Mouse (Mus musculus) embryonic facial prominence, embryonic 13.5 days (tissue): Measurements from ENCODE around the gene Sf3a3. TPM values are rescaled to one million over a fixed set of nuclear protein-coding genes. Genes with fewer than 3 reads are reported as not detected.

Experiments used
- ATAC-seq: fragments of 200-750 bp; cut with Nextera tagmentation; 2 replicates; pipeline ENCODE4 v1.8.0; 2017; ENCODE audit warnings: low read depth; ENCODE audit not compliant: insufficient number of reproducible peaks, insufficient read depth, low FRiP score, low TSS enrichment
- H3K27ac ChIP-seq: fragments of 300-500 bp; sonication (generic); 2 replicates; pipeline ENCODE4 v1.5.1; 2015; ENCODE audit warnings: moderate library complexity, mild to moderate bottlenecking, inconsistent platforms
- H3K27me3 ChIP-seq: fragments of 300-500 bp; sonication (generic); 2 replicates; pipeline ENCODE4 v1.6.1; 2015; ENCODE audit warnings: mild to moderate bottlenecking, inconsistent platforms
- H3K36me3 ChIP-seq: fragments of 300-500 bp; sonication (generic); 2 replicates; pipeline ENCODE4 v1.6.1; 2015; ENCODE audit warnings: mild to moderate bottlenecking, inconsistent platforms
- H3K4me1 ChIP-seq: fragments of 300-500 bp; sonication (generic); 2 replicates; pipeline ENCODE4 v1.6.1; 2015; ENCODE audit warnings: inconsistent platforms
- H3K4me2 ChIP-seq: fragments of 300-500 bp; sonication (generic); 2 replicates; pipeline ENCODE4 v1.6.1; 2015; ENCODE audit warnings: moderate library complexity, mild to moderate bottlenecking, inconsistent platforms
- H3K4me3 ChIP-seq: fragments of 300-500 bp; sonication (generic); 2 replicates; pipeline ENCODE4 v1.5.1; 2015; ENCODE audit warnings: mild to moderate bottlenecking, inconsistent platforms
- H3K9ac ChIP-seq: fragments of 300-500 bp; sonication (generic); 2 replicates; pipeline ENCODE4 v1.6.1; 2015; ENCODE audit warnings: mild to moderate bottlenecking, inconsistent platforms
- H3K9me3 ChIP-seq: fragments of 300-500 bp; sonication (generic); 2 replicates; pipeline ENCODE4 v1.6.1; 2016; ENCODE audit warnings: inconsistent platforms
- WGBS: fragments of 180-500 bp; shearing (Covaris S2); methylation state at CpG from one replicate; pipeline ENCODE4 v1.1.7; 2015; ENCODE audit warnings: mixed read lengths; 5-methylcytosine and 5-hydroxymethylcytosine counted together
- polyA plus RNA-seq: library from polyadenylated mRNA; unstranded; fragments of >200 nt; fragmentation: Nextera tagmentation; extraction: Ambion mirVana; gene quantifications from 2 replicates; pipeline ENCODE4 v1.2.1, GENCODE M21; 2015

The Sf3a3 gene
- polyA plus RNA-seq, 1 experiment from 2014 or later: 186 TPM

- Histone ChIP-seq H3K9ac (peak within 1 kb of the TSS; percentile 80), H3K9me3 (no peaks in the 10 kb centered on the region), H3K4me3 (peak within 1 kb of the TSS; percentile 62), H3K4me1 (peaks cover 10% of the 10 kb centered on the region), H3K27ac (peak within 1 kb of the TSS; percentile 11; the same call in 1 of the 2 replicates), H3K27me3 (no peaks in the 10 kb centered on the region), H3K4me2 (peak within 1 kb of the TSS; percentile 71), H3K36me3 (0 out of 2 replicates have a peak, but pooled peaks cover 12% of the 10 kb centered on the region)
- peak; percentile 76 for ATAC-seq
- WGBS: 15% methylated on average over 25 of the region's 25 CpGs
Measured at GRCm38 (mm10) chr4:124741376-124742343, 27.1 kb downstream of the Sf3a3 start, which contains the start of gene Inpp5b. TSS of gene Inpp5b (plus strand) at chr4:124741850.

GRCm38 (mm10) chr4:124742839-124743238 is 28.3 kb downstream of the Sf3a3 start:
- H3K4me1 ChIP-seq: peaks cover 10% of the 10 kb centered on the region
- H3K36me3 ChIP-seq: peaks cover 18% of the 10 kb centered on the region; the same call in 1 of the 2 replicates
- peak overlapping the region; percentile 71; the same call in 1 of the 2 replicates for H3K4me2 ChIP-seq
- ATAC-seq: no peak
- no peaks in the 10 kb centered on the region for H3K9me3 ChIP-seq
- WGBS: 86% methylated on average over 11 of the region's 11 CpGs
- no peak overlapping the region for H3K4me3 ChIP-seq
- H3K27ac ChIP-seq: no peak overlapping the region
- H3K9ac ChIP-seq: no peak overlapping the region
- no peaks in the 10 kb centered on the region for H3K27me3 ChIP-seq

GRCm38 (mm10) chr4:124746577-124746976 is 32.0 kb downstream of the Sf3a3 start:
- no peaks in the 10 kb centered on the region for H3K9me3 ChIP-seq
- H3K27me3 ChIP-seq: no peaks in the 10 kb centered on the region
- ATAC-seq: no peak
- no peak overlapping the region for H3K9ac ChIP-seq
- no peak overlapping the region for H3K4me3 ChIP-seq
- WGBS: 76% methylated on average over 7 of the region's 7 CpGs
- peaks cover 12% of the 10 kb centered on the region for H3K4me1 ChIP-seq
- H3K4me2 ChIP-seq: no peak overlapping the region
- peaks cover 22% of the 10 kb centered on the region; the same call in 1 of the 2 replicates for H3K36me3 ChIP-seq
- no peak overlapping the region for H3K27ac ChIP-seq

- H3K4me3 ChIP-seq: no peak overlapping the region
- ATAC-seq: no peak
- no peak overlapping the region for H3K27ac ChIP-seq
- no peaks in the 10 kb centered on the region for H3K9me3 ChIP-seq
- peaks cover 22% of the 10 kb centered on the region; the same call in 1 of the 2 replicates for H3K36me3 ChIP-seq
- H3K27me3 ChIP-seq: 0 out of 2 replicates have a peak, but pooled peaks cover 7% of the 10 kb centered on the region
- peaks cover 15% of the 10 kb centered on the region for H3K4me1 ChIP-seq
- H3K4me2 ChIP-seq: no peak overlapping the region
- no peak overlapping the region for H3K9ac ChIP-seq
- WGBS: 55% methylated on average over 4 of the region's 4 CpGs
Measured at GRCm38 (mm10) chr4:124747851-124748250, 33.3 kb downstream of the Sf3a3 start.

- Histone ChIP-seq H3K27ac (no peak overlapping the region), H3K36me3 (peaks cover 11% of the 10 kb centered on the region; the same call in 1 of the 2 replicates), H3K27me3 (0 out of 2 replicates have a peak, but pooled peaks cover 7% of the 10 kb centered on the region), H3K4me3 (peak overlapping the region; percentile 78), H3K9ac (peak overlapping the region; percentile 84), H3K4me1 (peaks cover 21% of the 10 kb centered on the region), H3K9me3 (no peaks in the 10 kb centered on the region), H3K4me2 (peak overlapping the region; percentile 98)
- peak; percentile 96 for ATAC-seq
- under 1% methylated on average over 75 of the region's 75 CpGs for WGBS
Measured at GRCm38 (mm10) chr4:124751300-124752250, 37.0 kb downstream of the Sf3a3 start.

- no peaks in the 10 kb centered on the region for H3K9me3 ChIP-seq
- peaks cover 6% of the 10 kb centered on the region; the same call in 1 of the 2 replicates for H3K36me3 ChIP-seq
- 0 out of 2 replicates have a peak, but pooled peaks cover 7% of the 10 kb centered on the region for H3K27me3 ChIP-seq
- WGBS: 16% methylated on average over 15 of the region's 15 CpGs
- ATAC-seq: no peak
- H3K9ac ChIP-seq: peak overlapping the region; percentile 84
- H3K4me3 ChIP-seq: peak overlapping the region; percentile 78
- peak overlapping the region; percentile 98 for H3K4me2 ChIP-seq
- H3K27ac ChIP-seq: no peak overlapping the region
- peaks cover 21% of the 10 kb centered on the region for H3K4me1 ChIP-seq
Measured at GRCm38 (mm10) chr4:124752281-124753199, 38.0 kb downstream of the Sf3a3 start.

- H3K4me1 ChIP-seq: peaks cover 21% of the 10 kb centered on the region
- 0 out of 2 replicates have a peak, but pooled peaks cover 7% of the 10 kb centered on the region for H3K27me3 ChIP-seq
- no peaks in the 10 kb centered on the region for H3K9me3 ChIP-seq
- WGBS: 42% methylated on average over 7 of the region's 7 CpGs
- ATAC-seq: no peak
- H3K36me3 ChIP-seq: peaks cover 7% of the 10 kb centered on the region; the same call in 1 of the 2 replicates
- no peak overlapping the region for H3K27ac ChIP-seq
- no peak overlapping the region for H3K4me3 ChIP-seq
- H3K4me2 ChIP-seq: no peak overlapping the region
- peak overlapping the region; percentile 16; the same call in 1 of the 2 replicates for H3K9ac ChIP-seq
Measured at GRCm38 (mm10) chr4:124755526-124755925, 41.0 kb downstream of the Sf3a3 start.

- H3K27ac ChIP-seq: no peak overlapping the region
- no peak overlapping the region for H3K4me2 ChIP-seq
- H3K36me3 ChIP-seq: peaks cover 7% of the 10 kb centered on the region
- no peaks in the 10 kb centered on the region for H3K27me3 ChIP-seq
- no peak overlapping the region for H3K4me3 ChIP-seq
- no peaks in the 10 kb centered on the region for H3K9me3 ChIP-seq
- 0 out of 2 replicates have a peak, but pooled peaks cover 6% of the 10 kb centered on the region for H3K4me1 ChIP-seq
- 89% methylated on average over 7 of the region's 7 CpGs for WGBS
- ATAC-seq: no peak
- no peak overlapping the region for H3K9ac ChIP-seq
Measured at GRCm38 (mm10) chr4:124759305-124759811, 44.8 kb downstream of the Sf3a3 start.

GRCm38 (mm10) chr4:124761201-124761600 is 46.6 kb downstream of the Sf3a3 start:
- no peak for ATAC-seq
- H3K27ac ChIP-seq: no peak overlapping the region
- WGBS: 54% methylated on average over 1 of the region's 1 CpGs

GRCm38 (mm10) chr4:124762858-124763452 is 48.4 kb downstream of the Sf3a3 start:
- 85% methylated on average over 6 of the region's 6 CpGs for WGBS
- H3K4me1 ChIP-seq: no peaks in the 10 kb centered on the region
- no peak overlapping the region for H3K4me2 ChIP-seq
- no peak overlapping the region for H3K27ac ChIP-seq
- no peak overlapping the region for H3K9ac ChIP-seq
- peaks cover 7% of the 10 kb centered on the region for H3K36me3 ChIP-seq
- no peak for ATAC-seq
- no peaks in the 10 kb centered on the region for H3K9me3 ChIP-seq
- no peaks in the 10 kb centered on the region for H3K27me3 ChIP-seq
- no peak overlapping the region for H3K4me3 ChIP-seq

More at GRCm38 (mm10) chr4:124761201-124761600, 46.6 kb downstream of the Sf3a3 start:
- H3K4me3 ChIP-seq: no peak overlapping the region
- no peaks in the 10 kb centered on the region for H3K27me3 ChIP-seq
- no peak overlapping the region for H3K9ac ChIP-seq
- peaks cover 7% of the 10 kb centered on the region for H3K36me3 ChIP-seq
- H3K4me2 ChIP-seq: no peak overlapping the region
- H3K9me3 ChIP-seq: no peaks in the 10 kb centered on the region
- 0 out of 2 replicates have a peak, but pooled peaks cover under 1% of the 10 kb centered on the region for H3K4me1 ChIP-seq
